Comparison of ENCODE assay signal across 24 mouse cellular contexts in the genomic region with DNA sequence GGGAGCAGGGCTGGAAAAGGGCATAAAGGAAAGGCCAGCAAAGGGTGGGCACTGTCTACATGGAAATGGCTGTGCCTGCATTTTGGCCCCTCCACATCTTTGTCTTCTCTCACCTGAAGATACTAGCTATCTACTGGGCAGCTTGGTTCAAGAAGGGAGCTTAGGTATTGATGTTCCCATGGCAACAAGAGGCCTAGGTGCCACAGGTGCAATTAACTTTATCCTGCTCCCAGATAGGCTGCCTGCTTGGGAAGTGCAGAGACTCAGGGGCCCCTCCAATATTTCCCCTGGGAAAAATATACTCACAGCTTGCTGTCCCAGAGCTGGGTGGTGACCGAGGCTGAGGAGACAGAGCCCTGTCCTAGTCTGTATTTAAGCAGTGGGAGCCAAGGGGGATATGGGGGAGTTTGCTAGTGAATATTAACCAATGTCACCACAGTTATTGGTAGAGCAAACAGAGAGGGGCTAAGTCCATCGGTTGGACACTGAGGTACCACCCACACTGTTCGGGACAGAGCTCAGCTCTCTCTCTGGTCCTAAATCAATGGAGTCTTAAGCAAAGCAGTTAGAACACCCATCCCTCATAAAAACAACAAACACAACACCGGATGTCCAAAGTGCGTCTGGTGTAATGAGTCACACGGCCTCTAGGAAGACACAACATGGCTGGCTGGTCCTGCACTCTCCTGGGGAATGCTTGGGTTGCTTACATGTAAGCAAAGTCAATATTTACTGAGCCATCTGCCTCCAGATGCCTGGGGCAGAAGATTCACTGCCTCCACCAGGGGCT. TPM values are rescaled to one million over a fixed set of nuclear protein-coding genes. Genes with fewer than 3 reads are reported as not detected.
A peak's percentile ranks its signal among the peaks of the same experiment; 100 is the strongest.
DNase-seq lines count a peak whose midpoint lies in the region; ATAC-seq and TF ChIP-seq lines count a peak whose summit lies in the region.
"Not testable (repeated sequence)": the region's sequence is repeated elsewhere in the genome, so short reads cannot be mapped to it uniquely, and the experiment has no call there.
"Had no signal": no experiment of that assay in that cellular context is flagged by ENCODE, and none has a peak within 500 bp of the region (broad histone marks: within the 10 kb centered on the region; RNA-seq: fewer than 3 reads in every experiment).

No protein-coding gene starts in this region.

- not testable (repeated sequence) for H3K36me3 ChIP-seq in intestine, embryonic 15.5 days; intestine, postnatal 0 days (ENCODE audit: control insufficient read depth, insufficient read depth); liver, adult 2 months (ENCODE audit: control insufficient read depth, insufficient read depth, low read length); liver, embryonic 12.5 days; liver, embryonic 14.5 days (replicated peaks; ENCODE audit: control insufficient read depth, insufficient read depth, low read depth); liver, embryonic 16.5 days (ENCODE audit: control insufficient read depth, insufficient read depth)

- not testable (repeated sequence) for TF ChIP-seq POLR2A in liver, adult 2 months (IDR thresholded peaks at IDR 0.05; ENCODE audit: extremely low read depth, insufficient read depth, low read length)

- DNase-seq in heart, adult 11 months: peak; percentile 73
- peak; percentile 100 for DNase-seq in liver, adult 2 months (ENCODE audit: extremely low read depth, low read depth, low spot score)
- DNase-seq in liver, embryonic 14.5 days (ENCODE audit: low read depth in 3 of 3, low spot score in 3 of 3): peak in 1 of 3 experiments; percentile 0
- DNase-seq in yolk sac, embryonic 10.5 days (ENCODE audit: low spot score): peak; percentile 86

- not testable (repeated sequence) for H3K4me1 ChIP-seq in intestine, embryonic 15.5 days (replicated peaks); intestine, postnatal 0 days (replicated peaks; ENCODE audit: control insufficient read depth, insufficient read depth, low read length); liver, adult 2 months (ENCODE audit: control insufficient read depth, insufficient read depth, low read length); liver, embryonic 12.5 days; liver, embryonic 14.5 days (replicated peaks; ENCODE audit: control insufficient read depth in 2 of 2, insufficient read depth in 2 of 2, low read length in 1 of 2); liver, embryonic 16.5 days (ENCODE audit: control insufficient read depth, low read depth, low read length)

- WGBS in intestine, embryonic 15.5 days: 56% methylated on average over 6 of the region's 6 CpGs
- WGBS in intestine, postnatal 0 days: 30% methylated on average over 5 of the region's 6 CpGs
- 21% methylated on average over 6 of the region's 6 CpGs for WGBS in liver, adult 2 months
- WGBS in liver, embryonic 12.5 days (ENCODE audit: insufficient replicate concordance): 67% methylated on average over 6 of the region's 6 CpGs
- 59% methylated on average over 5 of the region's 6 CpGs for WGBS in liver, embryonic 14.5 days (ENCODE audit: insufficient replicate concordance)
- WGBS in liver, embryonic 16.5 days (ENCODE audit: insufficient replicate concordance): 63% methylated on average over 5 of the region's 6 CpGs

- TF ChIP-seq CTCF in intestine, postnatal 0 days (IDR thresholded peaks at IDR 0.05; ENCODE audit: low read depth): 0 out of 2 replicates have a peak, but pooled peaks have one; percentile 1
- 0 out of 2 replicates have a peak, but pooled peaks have one; percentile 5 for TF ChIP-seq CTCF in liver, adult 2 months (IDR thresholded peaks at IDR 0.05; ENCODE audit: low read depth, low read length)
- not testable (repeated sequence) for TF ChIP-seq CTCF in liver, embryonic 14.5 days (IDR thresholded peaks at IDR 0.05; ENCODE audit: low read depth)

- H3K4me3 ChIP-seq in intestine, embryonic 15.5 days (replicated peaks); intestine, postnatal 0 days (ENCODE audit: low read depth, low read length): not testable (repeated sequence)
- H3K4me3 ChIP-seq in liver, adult 2 months (ENCODE audit: insufficient read depth, low read depth, low read length): peak overlapping the region; percentile 60
- peak overlapping the region; percentile 38 for H3K4me3 ChIP-seq in liver, embryonic 12.5 days
- H3K4me3 ChIP-seq in liver, embryonic 14.5 days (ENCODE audit: insufficient read depth in 1 of 2, low read depth in 2 of 2, low read length in 2 of 2): peak overlapping the region; percentile 34 to 58
- H3K4me3 ChIP-seq in liver, embryonic 16.5 days (ENCODE audit: low read depth, low read length): peak overlapping the region; percentile 49

- not testable (repeated sequence) for H3K79me2 ChIP-seq in liver, adult 2 months (ENCODE audit: control insufficient read depth, insufficient read depth, low read length)

- not testable (repeated sequence) for H3K9ac ChIP-seq in intestine, embryonic 15.5 days; intestine, postnatal 0 days (ENCODE audit: low read depth, low read length); liver, embryonic 12.5 days; liver, embryonic 14.5 days (replicated peaks); liver, embryonic 16.5 days (ENCODE audit: low read depth, low read length)
- H3K9ac ChIP-seq in liver, adult 2 months (ENCODE audit: low read depth, low read length): peak overlapping the region; percentile 81

- H3K9me3 ChIP-seq in intestine, embryonic 15.5 days; intestine, postnatal 0 days (ENCODE audit: control insufficient read depth); liver, embryonic 12.5 days (replicated peaks); liver, embryonic 14.5 days (ENCODE audit: control insufficient read depth, low read length); liver, embryonic 16.5 days (replicated peaks; ENCODE audit: control insufficient read depth, low read length): not testable (repeated sequence)

- not testable (repeated sequence) for TF ChIP-seq EP300 in liver, embryonic 14.5 days (IDR thresholded peaks at IDR 0.05; ENCODE audit: low read depth)

- H3K27ac ChIP-seq in intestine, embryonic 15.5 days: 0 out of 2 replicates have a peak overlapping the region, but pooled peaks have one; percentile 0
- not testable (repeated sequence) for H3K27ac ChIP-seq in intestine, postnatal 0 days (ENCODE audit: low read depth, low read length); liver, embryonic 12.5 days; liver, embryonic 14.5 days
- peak overlapping the region; percentile 92 for H3K27ac ChIP-seq in liver, adult 2 months (replicated peaks; ENCODE audit: insufficient read depth, low read depth, low read length)
- H3K27ac ChIP-seq in liver, embryonic 16.5 days (ENCODE audit: low read length): peak overlapping the region; percentile 70

- ATAC-seq in intestine, embryonic 15.5 days: peak; percentile 89
- ATAC-seq in intestine, postnatal 0 days: peak; percentile 67; the same call in 1 of the 2 replicates
- not testable (repeated sequence) for ATAC-seq in liver, embryonic 12.5 days
- ATAC-seq in liver, embryonic 14.5 days (ENCODE audit: insufficient read depth): peak; percentile 62
- ATAC-seq in liver, embryonic 16.5 days (ENCODE audit: low read depth): peak; percentile 85

- not testable (repeated sequence) for H3K27me3 ChIP-seq in intestine, embryonic 15.5 days (replicated peaks); intestine, postnatal 0 days (replicated peaks; ENCODE audit: control insufficient read depth, insufficient read depth, low read length); liver, adult 2 months (ENCODE audit: control insufficient read depth, insufficient read depth, low read length); liver, embryonic 12.5 days (replicated peaks); liver, embryonic 14.5 days (ENCODE audit: control insufficient read depth, insufficient read depth, low read length); liver, embryonic 16.5 days (ENCODE audit: control insufficient read depth, insufficient read depth, low read depth, low read length)

- H3K4me2 ChIP-seq in intestine, embryonic 15.5 days (replicated peaks): peak overlapping the region; percentile 24; the same call in 1 of the 2 replicates
- not testable (repeated sequence) for H3K4me2 ChIP-seq in intestine, postnatal 0 days (replicated peaks; ENCODE audit: low read depth)
- H3K4me2 ChIP-seq in liver, embryonic 12.5 days: peak overlapping the region; percentile 12; the same call in 1 of the 2 replicates
- peak overlapping the region; percentile 33; the same call in 1 of the 2 replicates for H3K4me2 ChIP-seq in liver, embryonic 14.5 days (ENCODE audit: low read depth)
- 0 out of 2 replicates have a peak overlapping the region, but pooled peaks have one; percentile 20 for H3K4me2 ChIP-seq in liver, embryonic 16.5 days (ENCODE audit: low read depth, low read length)

RNA-seq across cellular contexts. Expression of a gene that starts 35.4 kb away (rescaled TPM):
- 10.1 and 12.4 TPM in 2 replicates for polyA plus RNA-seq in intestine, embryonic 15.5 days (2015; fragmentation: Nextera tagmentation; extraction: Ambion mirVana)
- polyA plus RNA-seq in intestine, postnatal 0 days (2015; fragmentation: Nextera tagmentation; extraction: Ambion mirVana): 6.6 and 6.9 TPM in 2 replicates
- 5,740 and 5,936 TPM in 2 replicates for total RNA-seq in liver, adult 2 months (2014; rRNA removed)
- 7,463 and 8,304 TPM in 2 replicates for polyA plus RNA-seq in liver, adult 2 months (2012; rRNA removed)
- polyA plus RNA-seq in liver, embryonic 12.5 days (2016; fragmentation: Nextera tagmentation; extraction: Ambion mirVana): 63.1 and 65.7 TPM in 2 replicates
- 173 and 195 TPM in 2 replicates for polyA plus RNA-seq in liver, embryonic 14.5 days (2012; rRNA removed)
- polyA plus RNA-seq in liver, embryonic 14.5 days (2014; fragmentation: Nextera tagmentation; extraction: Ambion mirVana): 217 and 229 TPM in 2 replicates
- 566 and 660 TPM in 2 replicates for polyA plus RNA-seq in liver, embryonic 16.5 days (2015; fragmentation: Nextera tagmentation; extraction: Ambion mirVana)
- total RNA-seq: CH12.LX, G1E had no signal
- polyA plus RNA-seq: activated CD4-positive, CD25-positive, alpha-beta regulatory T cell, adult 4 months; CD4-positive, CD25-positive, alpha-beta regulatory T cell, adult 4 months; cerebellum, adult 2 months; embryonic facial prominence, embryonic 10.5 days; embryonic facial prominence, embryonic 12.5 days; embryonic facial prominence, embryonic 14.5 days; forebrain, embryonic 11.5 days; forebrain, embryonic 13.5 days; G1E; Patski had no signal

RNA-seq across cellular contexts. Expression of a gene that starts 42.7 kb away (rescaled TPM):
- polyA plus RNA-seq in intestine, embryonic 15.5 days (2015; fragmentation: Nextera tagmentation; extraction: Ambion mirVana): not detected in 2 replicates
- polyA plus RNA-seq in intestine, postnatal 0 days (2015; fragmentation: Nextera tagmentation; extraction: Ambion mirVana): 0.18 and 0.21 TPM in 2 replicates
- total RNA-seq in liver, adult 2 months (2014; rRNA removed): not detected in 2 replicates
- not detected in 2 replicates for polyA plus RNA-seq in liver, adult 2 months (2012; rRNA removed)
- polyA plus RNA-seq in liver, embryonic 12.5 days (2016; fragmentation: Nextera tagmentation; extraction: Ambion mirVana): 0.13 and 0.21 TPM in 2 replicates
- polyA plus RNA-seq in liver, embryonic 14.5 days (2012; rRNA removed): not detected in 2 replicates
- 0.18 TPM in 1 of 2 replicates, not detected in the other for polyA plus RNA-seq in liver, embryonic 14.5 days (2014; fragmentation: Nextera tagmentation; extraction: Ambion mirVana)
- 0.06 TPM in 2 replicates for polyA plus RNA-seq in liver, embryonic 16.5 days (2015; fragmentation: Nextera tagmentation; extraction: Ambion mirVana)
- total RNA-seq: adrenal gland, adult 18-20 months; adrenal gland, adult 8-10 months; adrenal gland, postnatal 14 days; adrenal gland, postnatal 36 days; CH12.LX had no signal
- polyA plus RNA-seq: activated CD4-positive, CD25-positive, alpha-beta regulatory T cell, adult 4 months; CD4-positive, CD25-positive, alpha-beta regulatory T cell, adult 4 months; cerebellum, adult 2 months; cortical plate, adult 2 months; embryonic facial prominence, embryonic 10.5 days; embryonic facial prominence, embryonic 12.5 days; embryonic facial prominence, embryonic 14.5 days; forebrain, embryonic 11.5 days; forebrain, embryonic 13.5 days; G1E had no signal

Comparison
In these comparisons a context has a peak if more than half of its experiments do, and no peak if none do; other contexts are left out.
1. RNA of a gene that starts 35.4 kb away (polyA plus RNA-seq): 7,463 to 8,304 TPM in liver, adult 2 months; 566 to 660 TPM in liver, embryonic 16.5 days, 173 to 229 TPM in liver, embryonic 14.5 days, 63.1 to 65.7 TPM in liver, embryonic 12.5 days, 10.1 to 12.4 TPM in intestine, embryonic 15.5 days and 6.6 to 6.9 TPM in intestine, postnatal 0 days; every median in the first group is over 10 times any median in the second.